Mouse (Mus musculus): ENCODE data around the gene Pdgfd.

- no peak for TF ChIP-seq CTCF (IDR thresholded peaks at IDR 0.05; ENCODE audit: low read depth)
- TF ChIP-seq EP300 (IDR thresholded peaks at IDR 0.05; ENCODE audit: low read depth): no peak
Measured at GRCm38 (mm10) chr9:6175731-6176130, 7.3 kb downstream of the Pdgfd start.
